Mouse (Mus musculus) activated CD4-positive, CD25-positive, alpha-beta regulatory T cell, adult 4 months (primary cell): ENCODE measurements around the gene Rbp7. TPM values are rescaled to one million over a fixed set of nuclear protein-coding genes. Genes with fewer than 3 reads are reported as not detected.
"Not testable (repeated sequence)": the region's sequence is repeated elsewhere in the genome, so short reads cannot be mapped to it uniquely, and the experiment has no call there.

Experiments used
- ATAC-seq: one replicate; pipeline ENCODE4 v1.8.0; 2017
- polyA plus RNA-seq, 2 experiments: library from polyadenylated mRNA; unstranded; fragments of 100-300 nt; shearing (Covaris generic); gene quantifications; one replicate each; pipeline ENCODE4 v1.2.1; 2017

Rbp7 gene
- polyA plus RNA-seq, 2 experiments from 2014 or later: not detected

DNA sequence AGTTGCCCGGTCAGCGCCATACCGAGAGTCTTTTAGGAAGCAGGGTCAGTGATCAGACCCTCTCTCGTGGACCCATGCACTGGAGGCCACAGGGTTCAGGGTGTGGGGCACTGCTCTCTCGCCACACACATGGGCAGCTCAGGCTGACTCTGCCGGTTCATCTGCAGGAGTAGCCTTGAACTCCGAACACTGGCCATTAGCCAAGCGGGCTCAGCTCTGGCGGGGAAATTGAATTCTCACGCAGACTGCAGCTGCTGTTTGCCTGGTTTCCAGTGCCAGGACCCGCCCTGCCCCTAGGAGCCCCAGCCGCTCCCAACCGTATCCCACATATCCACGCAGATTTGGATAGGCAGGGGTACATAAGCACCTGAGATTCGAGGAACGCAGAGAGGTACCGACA is 515 bp downstream of the Rbp7 start:
- ATAC-seq: no peak

- no peak for ATAC-seq
Observed at GRCm38 (mm10) chr4:149453656-149454055, 1.1 kb downstream of the Rbp7 start.

- ATAC-seq: no peak
Observed at GRCm38 (mm10) chr4:149450636-149451035, 4.1 kb downstream of the Rbp7 start.

GRCm38 (mm10) chr4:149446309-149446708 is 8.5 kb downstream of the Rbp7 start:
- no peak for ATAC-seq

DNA sequence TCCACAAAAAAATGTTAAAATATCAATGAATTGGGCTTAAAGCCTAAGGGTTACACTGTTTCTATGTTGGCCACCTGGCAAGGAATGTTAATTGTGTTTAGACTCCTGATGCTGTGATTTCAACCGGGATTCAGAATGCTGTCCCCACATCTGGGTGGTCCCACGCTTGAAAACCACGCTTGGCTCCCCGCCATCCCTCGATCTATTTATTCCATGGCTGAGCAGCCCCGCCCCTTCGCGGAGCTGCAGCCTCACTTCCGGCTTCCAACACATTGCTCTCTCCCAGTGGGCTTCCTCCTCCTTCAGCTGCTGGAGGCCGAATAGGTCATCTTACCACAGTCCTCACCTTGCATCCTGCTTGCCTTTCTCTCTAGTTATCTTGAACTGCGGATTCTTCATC is 8.9 kb downstream of the Rbp7 start:
- ATAC-seq: no peak

DNA sequence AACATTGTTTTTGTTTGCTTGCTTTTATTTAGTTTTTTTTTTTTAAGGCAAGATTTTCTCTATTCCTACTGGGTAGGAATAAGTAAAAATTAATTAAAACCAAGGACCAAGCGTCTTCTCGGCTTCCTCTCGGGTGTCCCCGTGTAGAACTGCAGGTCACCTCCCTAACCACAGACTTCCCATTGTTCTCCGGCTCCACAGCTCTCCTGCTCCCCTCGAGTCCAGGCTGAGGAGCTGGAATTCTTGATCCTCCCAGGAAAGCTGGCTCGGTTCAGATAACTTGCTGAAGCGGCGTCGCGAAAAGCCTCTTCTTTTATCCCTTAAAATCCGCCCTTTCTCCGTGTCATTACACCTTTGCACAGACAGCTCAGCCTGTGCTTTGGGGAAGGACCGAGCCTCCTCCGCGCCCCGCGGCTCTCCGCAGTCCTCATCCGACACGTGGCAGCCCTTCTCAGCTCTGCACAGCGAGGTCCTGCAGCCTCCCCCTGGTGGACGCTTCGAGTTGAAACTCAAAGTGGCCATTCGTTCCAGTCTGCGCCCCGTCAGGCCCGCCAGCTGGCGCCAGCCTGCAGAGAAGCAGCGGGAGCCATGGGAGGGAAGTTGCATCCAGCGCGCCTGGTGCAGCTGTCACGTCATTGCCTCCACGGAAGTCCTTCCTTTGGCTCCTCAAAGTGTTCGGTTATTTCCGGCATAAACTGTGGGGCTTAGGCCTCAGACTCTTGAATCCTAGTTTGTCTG is 9.6 kb downstream of the Rbp7 start:
- ATAC-seq: peak; percentile 96

DNA sequence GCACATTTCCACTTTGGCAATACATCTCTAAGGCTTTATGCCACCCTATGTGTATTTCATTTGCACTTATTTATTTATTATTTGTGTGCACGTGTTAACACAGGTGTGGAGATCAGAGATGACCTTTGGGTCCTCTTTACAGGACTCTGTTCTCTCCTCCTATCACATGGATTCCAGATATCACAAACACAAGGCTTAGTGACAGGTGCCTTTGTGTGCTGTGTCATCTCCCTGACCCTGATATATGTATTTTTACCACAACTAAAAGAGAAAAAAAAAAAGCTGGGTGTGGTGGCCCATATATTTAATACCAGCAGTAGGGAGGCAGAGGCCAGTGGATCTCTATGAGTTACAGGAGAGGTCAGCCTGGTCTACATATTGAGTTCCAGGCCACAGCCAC is 10.3 kb downstream of the Rbp7 start:
- ATAC-seq: no peak

- ATAC-seq: no peak
Observed at GRCm38 (mm10) chr4:149442436-149442835, 12.3 kb downstream of the Rbp7 start.

DNA sequence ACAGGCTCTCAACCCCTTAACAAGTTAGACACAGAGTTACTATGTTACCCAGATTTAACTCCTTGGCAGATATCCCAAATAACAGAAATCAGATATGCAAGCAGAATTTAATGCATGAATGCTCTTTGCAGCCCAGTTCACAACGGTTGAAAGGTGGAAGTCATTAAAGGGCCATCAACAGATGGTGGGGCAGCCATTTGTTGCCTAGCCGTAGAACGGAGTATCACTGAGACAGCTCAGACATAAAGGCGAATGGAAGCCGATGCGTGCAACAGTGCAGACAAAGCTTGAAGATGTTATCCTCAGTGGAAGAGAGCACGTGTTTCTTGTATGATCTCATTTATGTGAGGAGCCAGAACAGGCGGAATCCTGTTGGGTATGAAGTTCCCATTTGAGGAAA is 14.2 kb downstream of the Rbp7 start:
- no peak for ATAC-seq

DNA sequence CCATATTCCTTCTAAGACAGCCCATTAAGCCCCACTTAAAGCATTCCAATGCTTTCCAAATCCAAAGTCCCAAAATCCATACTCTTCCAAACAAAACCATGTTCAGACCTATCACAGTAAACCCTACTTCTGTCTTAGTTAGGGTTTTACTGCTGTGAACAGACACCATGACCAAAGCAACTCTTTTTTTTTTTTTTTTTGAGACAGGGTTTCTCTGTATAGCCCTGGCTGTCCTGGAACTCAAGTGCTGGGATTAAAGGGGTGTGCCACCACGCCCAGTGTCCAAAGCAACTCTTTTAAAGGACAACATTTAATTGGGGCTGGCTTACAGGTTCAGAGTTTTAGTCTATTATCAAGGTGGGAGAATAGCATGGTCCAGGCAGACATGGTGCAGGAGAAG is 22.9 kb downstream of the Rbp7 start:
- not testable (repeated sequence) for ATAC-seq

DNA sequence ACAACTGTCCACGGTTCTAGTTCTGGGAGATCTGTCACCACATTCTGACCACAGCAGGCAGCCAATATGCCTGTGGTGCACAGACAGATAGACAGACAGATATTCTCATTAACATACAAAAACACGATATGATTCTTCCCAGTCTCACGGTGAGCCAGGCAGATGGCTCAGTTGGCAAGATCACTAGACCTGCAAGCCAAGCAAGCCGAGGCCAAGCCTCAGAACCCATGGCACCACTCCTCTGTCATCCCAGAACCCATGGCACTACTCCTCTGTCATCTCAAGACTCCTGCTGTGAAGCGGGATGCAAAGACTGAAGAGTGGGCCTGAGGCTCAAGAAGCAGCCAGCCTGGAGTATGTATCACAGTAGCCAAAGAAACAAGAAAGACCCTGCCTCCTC is 25.2 kb downstream of the Rbp7 start:
- ATAC-seq: no peak

DNA sequence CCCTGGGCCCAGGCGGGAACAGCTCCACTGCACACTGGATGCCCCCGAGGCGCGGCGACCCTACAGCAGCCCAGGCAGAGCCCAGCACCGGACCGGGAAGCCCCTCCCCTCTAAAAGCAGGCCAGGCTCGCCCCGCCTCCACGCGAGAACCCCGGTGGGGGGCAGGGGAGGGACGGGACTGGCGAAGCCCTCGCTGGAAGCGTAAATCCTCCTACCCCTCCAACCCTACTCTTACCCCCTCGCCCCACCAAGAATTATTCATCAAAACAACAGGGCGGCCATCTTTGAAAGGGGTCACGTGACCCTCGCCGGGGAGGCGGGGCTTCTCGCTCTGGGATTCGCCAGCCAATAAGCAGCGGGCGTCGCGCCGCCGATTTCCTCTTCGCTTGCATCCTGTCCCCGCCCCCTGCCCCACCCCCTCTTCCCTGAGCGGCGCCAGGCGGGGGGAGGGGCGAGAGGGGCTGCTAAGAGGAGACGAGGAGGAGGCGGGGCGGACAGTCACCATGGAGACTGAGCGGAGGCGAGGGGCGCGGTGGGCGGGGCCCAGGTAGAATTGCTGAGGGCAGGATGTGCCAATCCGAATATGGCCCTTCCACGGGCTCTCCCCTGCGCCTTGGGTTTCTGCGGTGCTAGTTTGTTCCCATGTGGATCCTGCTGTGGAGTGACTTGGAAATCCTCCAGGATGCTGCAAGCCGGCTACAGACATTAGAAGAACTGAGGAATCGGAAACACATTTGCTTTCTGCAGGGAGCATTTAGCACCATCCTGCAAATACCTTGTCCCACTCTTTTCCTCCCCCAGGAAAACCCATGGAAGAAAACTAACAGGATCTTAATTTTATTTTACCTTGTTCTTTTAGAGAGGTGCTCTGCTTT is 28.2 kb downstream of the Rbp7 start, which contains the start of gene Ube4b:
Gene Ube4b, minus strand, starts transcription at position 425 of the 875 bp plus-strand sequence.
- ATAC-seq: peak; percentile 80

DNA sequence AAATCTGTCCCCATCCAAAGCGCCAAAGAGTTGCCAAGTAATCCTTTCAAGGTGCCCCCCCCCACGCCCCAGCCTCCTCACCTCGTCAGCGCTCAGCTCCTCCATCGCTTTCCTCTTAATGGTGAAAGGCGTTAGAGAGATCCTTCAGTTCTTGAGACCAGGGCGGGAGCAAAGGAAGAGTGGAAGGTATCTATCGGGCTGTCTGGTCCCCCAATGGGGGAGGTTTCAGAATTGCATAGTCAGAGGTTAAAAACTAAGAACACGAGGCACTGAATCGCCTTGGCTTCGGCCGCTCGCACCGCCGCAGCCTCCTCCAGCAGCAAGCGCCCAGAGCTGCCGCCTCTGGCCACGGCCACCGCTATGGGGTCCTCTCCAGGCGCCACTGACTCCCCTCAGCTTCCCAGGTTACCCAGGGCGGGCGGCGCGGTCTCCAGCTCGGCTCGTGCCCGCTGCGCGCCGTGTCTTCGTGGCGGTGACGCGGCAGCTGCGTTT is 28.9 kb downstream of the Rbp7 start:
- ATAC-seq: peak; percentile 37

DNA sequence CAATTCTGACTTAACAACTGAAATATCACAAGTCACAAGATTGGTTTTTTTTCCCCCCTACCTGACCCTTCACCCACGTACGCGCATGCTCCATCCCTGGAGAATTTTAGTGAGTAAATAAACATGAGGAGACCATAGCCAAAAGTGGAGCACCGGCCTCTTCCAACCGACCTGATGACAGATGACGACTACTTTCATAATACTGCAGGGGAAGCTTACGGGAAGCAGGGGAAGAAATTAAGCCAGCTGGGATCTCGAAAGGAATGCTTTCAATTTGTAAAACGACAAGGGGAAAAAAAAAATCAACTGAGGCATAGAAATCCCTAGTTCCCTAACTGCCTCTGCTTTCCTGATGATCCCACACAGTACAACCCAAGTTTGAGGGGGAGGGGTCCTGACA is 30.0 kb downstream of the Rbp7 start:
- ATAC-seq: no peak

DNA sequence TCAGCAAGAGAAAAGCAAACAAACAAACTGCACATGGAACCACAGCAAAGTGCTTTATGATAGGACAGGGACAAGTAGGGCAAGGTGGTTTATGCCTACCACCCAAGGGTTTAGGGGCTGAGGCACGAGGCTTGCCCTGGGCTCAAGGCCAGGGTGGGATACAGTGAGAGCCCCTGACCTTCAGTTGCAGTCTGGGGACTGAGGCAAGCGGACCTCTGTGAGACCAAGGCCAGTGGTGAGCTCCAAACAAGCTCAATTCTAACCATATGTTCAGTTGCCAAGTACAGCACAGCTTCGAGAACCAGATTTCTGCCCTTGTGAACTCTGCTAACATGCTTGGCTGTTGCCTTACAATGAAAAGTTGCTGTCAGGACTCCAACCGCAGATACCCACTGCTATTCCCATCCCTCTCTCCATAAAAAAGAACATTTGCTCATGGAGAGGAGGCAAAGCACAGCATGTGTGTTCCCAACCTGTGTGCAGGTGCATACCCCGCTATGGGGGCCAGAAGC is 36.9 kb downstream of the Rbp7 start:
- no peak for ATAC-seq

DNA sequence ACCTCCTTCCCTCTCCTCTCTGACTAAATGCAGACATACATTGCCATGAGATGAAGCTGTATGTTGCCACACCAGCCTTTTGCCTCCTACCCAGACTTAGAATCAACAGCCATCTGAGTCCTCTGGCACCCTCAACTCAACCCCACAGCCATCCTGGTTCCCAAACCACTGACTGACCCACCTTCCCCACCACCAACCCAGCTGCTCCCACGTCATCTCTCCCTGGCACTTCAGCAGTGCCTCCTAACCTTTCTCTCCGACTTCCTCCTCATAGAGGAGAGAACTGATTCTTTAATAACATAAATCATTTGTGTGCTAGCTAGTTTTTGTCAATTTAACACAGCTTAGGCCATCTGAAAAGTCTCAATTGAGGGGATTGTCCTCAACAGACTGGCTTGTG is 37.8 kb downstream of the Rbp7 start:
- ATAC-seq: no peak

DNA sequence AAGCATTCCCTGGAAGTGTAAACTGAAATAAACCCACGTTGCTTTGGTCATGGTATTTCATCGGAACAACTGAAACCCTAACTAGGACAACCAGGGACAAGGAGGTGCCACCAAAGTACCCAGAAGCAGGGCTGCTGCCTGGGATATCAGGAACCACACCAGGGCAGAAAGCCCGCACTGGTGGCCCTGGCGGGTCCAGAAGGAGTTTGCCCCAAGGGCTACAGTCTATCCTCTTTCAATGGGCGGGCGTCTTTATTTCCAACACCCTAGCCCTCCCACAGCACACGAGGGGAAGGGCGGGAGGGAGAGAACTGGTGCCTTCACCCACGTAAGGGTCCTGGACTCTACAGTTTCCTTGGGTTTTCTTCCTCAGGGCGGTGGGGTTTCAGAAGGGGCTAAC is 38.4 kb downstream of the Rbp7 start:
- ATAC-seq: no peak

DNA sequence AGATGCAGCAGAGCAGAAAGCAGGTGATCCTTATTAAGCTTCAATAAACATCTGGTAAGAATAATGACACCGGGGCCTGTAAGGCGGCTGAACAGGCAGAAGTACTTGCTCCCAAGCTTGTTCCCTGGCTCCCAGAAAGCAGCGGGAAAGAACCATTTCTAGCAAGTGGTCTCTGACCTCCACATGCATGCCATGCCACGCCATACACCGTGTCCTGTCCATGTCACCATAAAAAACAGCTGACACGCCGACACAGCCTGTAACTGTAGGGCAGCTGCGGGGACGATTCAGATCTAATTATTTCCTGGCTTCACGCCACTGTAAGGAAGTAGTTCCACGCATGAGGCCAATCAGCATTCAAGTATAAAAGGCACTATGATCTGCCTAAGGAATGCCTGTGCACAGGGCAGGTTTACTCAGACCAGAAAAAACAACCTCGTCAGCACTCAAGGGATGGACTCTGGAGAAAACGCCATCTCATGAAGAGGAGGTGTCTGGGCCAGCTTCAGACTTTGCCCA is 39.1 kb downstream of the Rbp7 start:
- ATAC-seq: no peak

- ATAC-seq: no peak
Observed at GRCm38 (mm10) chr4:149414259-149414658, 40.5 kb downstream of the Rbp7 start.

- no peak for ATAC-seq
Observed at GRCm38 (mm10) chr4:149409759-149410158, 45.0 kb downstream of the Rbp7 start.

DNA sequence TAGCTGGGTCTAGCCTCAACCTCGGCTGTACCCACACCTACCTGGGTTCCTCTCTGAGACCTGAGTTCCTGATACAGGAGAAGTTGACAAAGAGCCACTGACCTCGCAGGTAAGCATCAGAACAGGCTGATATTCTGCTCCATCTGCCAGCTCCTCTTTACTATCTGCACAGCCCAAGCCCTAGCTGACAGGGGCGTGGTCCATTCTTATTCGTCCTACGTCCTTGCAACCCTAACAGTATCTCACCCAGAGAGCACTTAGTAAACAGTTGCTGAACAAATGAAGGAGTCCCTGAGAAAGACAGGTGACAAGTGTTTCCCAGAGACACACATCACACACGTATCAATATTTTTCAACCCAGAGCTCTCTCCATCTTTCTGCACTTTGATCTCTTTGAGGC is 46.4 kb downstream of the Rbp7 start:
- ATAC-seq: no peak

- no peak for ATAC-seq
Observed at GRCm38 (mm10) chr4:149407461-149407860, 47.3 kb downstream of the Rbp7 start.

GRCm38 (mm10) chr4:149405713-149406443 is 48.9 kb downstream of the Rbp7 start:
- no peak for ATAC-seq
